Mouse (Mus musculus): ENCODE measurements at regions not wholly inside any gene's neighbourhood (a gene's known extent, or its start where the extent isn't known, plus 50 kb on each side); places are given as distances from the start of the nearest gene placed in this dataset.

- Histone ChIP-seq H3K4me3 (no peak overlapping the region), H3K27ac (no peak overlapping the region)
- intact Hi-C loops (cut with DNase I) = no loop called here
- TF ChIP-seq CTCF (IDR thresholded peaks at IDR 0.05) = no peak
- no peak for DNase-seq (ENCODE audit: extremely low spot score in 1 of 2, low spot score in 2 of 2)
Observed at GRCm38 (mm10) chr5:39832565-39832964, 77.3 kb upstream of the Hs3st1 start.

- no peak for TF ChIP-seq CTCF (IDR thresholded peaks at IDR 0.05)
- no peak for DNase-seq (ENCODE audit: extremely low spot score in 1 of 2, low spot score in 2 of 2)
- H3K27ac ChIP-seq = no peak overlapping the region
- intact Hi-C loops (cut with DNase I) = no loop called here
- H3K4me3 ChIP-seq = no peak overlapping the region
Observed at GRCm38 (mm10) chr5:39824680-39825079, 69.4 kb upstream of the Hs3st1 start.

GRCm38 (mm10) chr5:39806643-39807042 lies 51.4 kb upstream of the Hs3st1 start:
- DNase-seq (ENCODE audit: extremely low spot score in 1 of 2, low spot score in 2 of 2) = no peak
- H3K27ac ChIP-seq = no peak overlapping the region
- intact Hi-C loops (cut with DNase I) = no loop called here
- TF ChIP-seq CTCF (IDR thresholded peaks at IDR 0.05) = no peak
- no peak overlapping the region for H3K4me3 ChIP-seq
